Mouse (Mus musculus): Measurements from ENCODE around the gene Ppfia1. TPM values are rescaled to one million over a fixed set of nuclear protein-coding genes. Genes with fewer than 3 reads are reported as not detected.

Gene Ppfia1
- polyA plus RNA-seq, 1 experiment from 2014 or later, result 19.2 TPM

- Histone ChIP-seq H3K4me2 (ENCODE audit: low read depth, low read length) (no peak overlapping the region), H3K36me3 (ENCODE audit: control insufficient read depth, insufficient read depth, low read length) (no peaks in the 10 kb centered on the region), H3K9ac (ENCODE audit: low read length) (no peak overlapping the region), H3K27me3 (ENCODE audit: control insufficient read depth, insufficient read depth, low read length) (no peaks in the 10 kb centered on the region), H3K4me1 (ENCODE audit: control insufficient read depth, insufficient read depth, low read length) (peaks cover 12% of the 10 kb centered on the region), H3K4me3 (replicated peaks; ENCODE audit: low read length) (no peak overlapping the region), H3K27ac (ENCODE audit: low read length) (no peak overlapping the region), H3K9me3 (replicated peaks; ENCODE audit: control insufficient read depth, low read length) (no peaks in the 10 kb centered on the region)
- WGBS, result 90% methylated on average over 5 of the region's 5 CpGs
- no peak for ATAC-seq (ENCODE audit: insufficient read depth, low FRiP score)
Measured at GRCm38 (mm10) chr7:144577876-144578275, 24.3 kb upstream of the Ppfia1 start.

- no peaks in the 10 kb centered on the region for H3K27me3 ChIP-seq (ENCODE audit: control insufficient read depth, insufficient read depth, low read length)
- H3K36me3 ChIP-seq (ENCODE audit: control insufficient read depth, insufficient read depth, low read length), result no peaks in the 10 kb centered on the region
- no peak overlapping the region for H3K9ac ChIP-seq (ENCODE audit: low read length)
- no peaks in the 10 kb centered on the region for H3K9me3 ChIP-seq (replicated peaks; ENCODE audit: control insufficient read depth, low read length)
- 74% methylated on average over 5 of the region's 5 CpGs for WGBS
- no peak for ATAC-seq (ENCODE audit: insufficient read depth, low FRiP score)
- H3K4me1 ChIP-seq (ENCODE audit: control insufficient read depth, insufficient read depth, low read length), result peaks cover 8% of the 10 kb centered on the region
- no peak overlapping the region for H3K4me3 ChIP-seq (replicated peaks; ENCODE audit: low read length)
- H3K27ac ChIP-seq (ENCODE audit: low read length), result no peak overlapping the region
- H3K4me2 ChIP-seq (ENCODE audit: low read depth, low read length), result no peak overlapping the region
Measured at GRCm38 (mm10) chr7:144572234-144572633, 18.7 kb upstream of the Ppfia1 start.

- no peak overlapping the region for H3K9ac ChIP-seq (ENCODE audit: low read length)
- H3K4me2 ChIP-seq (ENCODE audit: low read depth, low read length), result no peak overlapping the region
- no peak overlapping the region for H3K4me3 ChIP-seq (replicated peaks; ENCODE audit: low read length)
- no peaks in the 10 kb centered on the region for H3K27me3 ChIP-seq (ENCODE audit: control insufficient read depth, insufficient read depth, low read length)
- no peaks in the 10 kb centered on the region for H3K9me3 ChIP-seq (replicated peaks; ENCODE audit: control insufficient read depth, low read length)
- H3K36me3 ChIP-seq (ENCODE audit: control insufficient read depth, insufficient read depth, low read length), result no peaks in the 10 kb centered on the region
- peaks cover 8% of the 10 kb centered on the region for H3K4me1 ChIP-seq (ENCODE audit: control insufficient read depth, insufficient read depth, low read length)
- H3K27ac ChIP-seq (ENCODE audit: low read length), result no peak overlapping the region
- ATAC-seq (ENCODE audit: insufficient read depth, low FRiP score), result no peak
Measured at GRCm38 (mm10) chr7:144571598-144571997, 18.1 kb upstream of the Ppfia1 start.

- H3K27ac ChIP-seq (ENCODE audit: low read length), result 0 out of 2 replicates have a peak overlapping the region, but pooled peaks have one; percentile 27
Measured at GRCm38 (mm10) chr7:144569428-144569827, 15.9 kb upstream of the Ppfia1 start.

GRCm38 (mm10) chr7:144568091-144568490, 14.6 kb upstream of the Ppfia1 start:
- Histone ChIP-seq H3K36me3 (ENCODE audit: control insufficient read depth, insufficient read depth, low read length) (no peaks in the 10 kb centered on the region), H3K9ac (ENCODE audit: low read length) (no peak overlapping the region)

More at GRCm38 (mm10) chr7:144569428-144569827, 15.9 kb upstream of the Ppfia1 start:
- no peaks in the 10 kb centered on the region for H3K27me3 ChIP-seq (ENCODE audit: control insufficient read depth, insufficient read depth, low read length)
- H3K4me3 ChIP-seq (replicated peaks; ENCODE audit: low read length), result no peak overlapping the region
- H3K9me3 ChIP-seq (replicated peaks; ENCODE audit: control insufficient read depth, low read length), result no peaks in the 10 kb centered on the region
- H3K9ac ChIP-seq (ENCODE audit: low read length), result peak overlapping the region; percentile 12; the same call in 1 of the 2 replicates
- WGBS, result 39% methylated on average over 7 of the region's 7 CpGs
- no peaks in the 10 kb centered on the region for H3K36me3 ChIP-seq (ENCODE audit: control insufficient read depth, insufficient read depth, low read length)
- 0 out of 2 replicates have a peak, but pooled peaks have one; percentile 51 for ATAC-seq (ENCODE audit: insufficient read depth, low FRiP score)
- peaks cover 8% of the 10 kb centered on the region for H3K4me1 ChIP-seq (ENCODE audit: control insufficient read depth, insufficient read depth, low read length)
- H3K4me2 ChIP-seq (ENCODE audit: low read depth, low read length), result no peak overlapping the region

GRCm38 (mm10) chr7:144566921-144567682, 13.6 kb upstream of the Ppfia1 start:
- ATAC-seq (ENCODE audit: insufficient read depth, low FRiP score), result no peak; the same call in 1 of the 2 replicates
- Histone ChIP-seq H3K27me3 (ENCODE audit: control insufficient read depth, insufficient read depth, low read length) (no peaks in the 10 kb centered on the region), H3K4me2 (ENCODE audit: low read depth, low read length) (no peak overlapping the region), H3K4me1 (ENCODE audit: control insufficient read depth, insufficient read depth, low read length) (peaks cover 8% of the 10 kb centered on the region), H3K4me3 (replicated peaks; ENCODE audit: low read length) (no peak overlapping the region), H3K9ac (ENCODE audit: low read length) (no peak overlapping the region), H3K27ac (ENCODE audit: low read length) (peak overlapping the region; percentile 34; the same call in 1 of the 2 replicates), H3K36me3 (ENCODE audit: control insufficient read depth, insufficient read depth, low read length) (no peaks in the 10 kb centered on the region), H3K9me3 (replicated peaks; ENCODE audit: control insufficient read depth, low read length) (no peaks in the 10 kb centered on the region)
- 65% methylated on average over 3 of the region's 3 CpGs for WGBS

More at GRCm38 (mm10) chr7:144568091-144568490, 14.6 kb upstream of the Ppfia1 start:
- Histone ChIP-seq H3K9me3 (replicated peaks; ENCODE audit: control insufficient read depth, low read length) (no peaks in the 10 kb centered on the region), H3K4me3 (replicated peaks; ENCODE audit: low read length) (no peak overlapping the region), H3K4me2 (ENCODE audit: low read depth, low read length) (no peak overlapping the region), H3K27ac (ENCODE audit: low read length) (no peak overlapping the region), H3K27me3 (ENCODE audit: control insufficient read depth, insufficient read depth, low read length) (no peaks in the 10 kb centered on the region), H3K4me1 (ENCODE audit: control insufficient read depth, insufficient read depth, low read length) (peaks cover 8% of the 10 kb centered on the region)
- ATAC-seq (ENCODE audit: insufficient read depth, low FRiP score), result no peak

- Histone ChIP-seq H3K9ac (ENCODE audit: low read length) (no peak overlapping the region), H3K4me1 (ENCODE audit: control insufficient read depth, insufficient read depth, low read length) (no peaks in the 10 kb centered on the region), H3K27me3 (ENCODE audit: control insufficient read depth, insufficient read depth, low read length) (no peaks in the 10 kb centered on the region), H3K27ac (ENCODE audit: low read length) (no peak overlapping the region; the same call in 1 of the 2 replicates), H3K4me3 (replicated peaks; ENCODE audit: low read length) (no peak overlapping the region), H3K36me3 (ENCODE audit: control insufficient read depth, insufficient read depth, low read length) (no peaks in the 10 kb centered on the region), H3K4me2 (ENCODE audit: low read depth, low read length) (no peak overlapping the region), H3K9me3 (replicated peaks; ENCODE audit: control insufficient read depth, low read length) (no peaks in the 10 kb centered on the region)
- WGBS, result 50% methylated on average over 9 of the region's 9 CpGs
- no peak for ATAC-seq (ENCODE audit: insufficient read depth, low FRiP score)
Measured at GRCm38 (mm10) chr7:144563456-144564155, 10.1 kb upstream of the Ppfia1 start.

GRCm38 (mm10) chr7:144562016-144562415, 8.5 kb upstream of the Ppfia1 start:
- no peak overlapping the region for H3K4me2 ChIP-seq (ENCODE audit: low read depth, low read length)
- H3K9ac ChIP-seq (ENCODE audit: low read length), result no peak overlapping the region
- WGBS, result 24% methylated on average over 3 of the region's 3 CpGs
- H3K9me3 ChIP-seq (replicated peaks; ENCODE audit: control insufficient read depth, low read length), result no peaks in the 10 kb centered on the region
- no peaks in the 10 kb centered on the region for H3K4me1 ChIP-seq (ENCODE audit: control insufficient read depth, insufficient read depth, low read length)
- ATAC-seq (ENCODE audit: insufficient read depth, low FRiP score), result no peak
- H3K27me3 ChIP-seq (ENCODE audit: control insufficient read depth, insufficient read depth, low read length), result no peaks in the 10 kb centered on the region
- H3K4me3 ChIP-seq (replicated peaks; ENCODE audit: low read length), result no peak overlapping the region
- no peak overlapping the region for H3K27ac ChIP-seq (ENCODE audit: low read length)
- H3K36me3 ChIP-seq (ENCODE audit: control insufficient read depth, insufficient read depth, low read length), result no peaks in the 10 kb centered on the region

- WGBS, result 87% methylated on average over 4 of the region's 4 CpGs
- no peak overlapping the region for H3K4me3 ChIP-seq (replicated peaks; ENCODE audit: low read length)
- no peak for ATAC-seq (ENCODE audit: insufficient read depth, low FRiP score)
- no peak overlapping the region for H3K27ac ChIP-seq (ENCODE audit: low read length)
- no peak overlapping the region for H3K9ac ChIP-seq (ENCODE audit: low read length)
- H3K9me3 ChIP-seq (replicated peaks; ENCODE audit: control insufficient read depth, low read length), result no peaks in the 10 kb centered on the region
- H3K36me3 ChIP-seq (ENCODE audit: control insufficient read depth, insufficient read depth, low read length), result no peaks in the 10 kb centered on the region
- H3K4me2 ChIP-seq (ENCODE audit: low read depth, low read length), result no peak overlapping the region
- no peaks in the 10 kb centered on the region for H3K4me1 ChIP-seq (ENCODE audit: control insufficient read depth, insufficient read depth, low read length)
- H3K27me3 ChIP-seq (ENCODE audit: control insufficient read depth, insufficient read depth, low read length), result no peaks in the 10 kb centered on the region
Measured at GRCm38 (mm10) chr7:144560594-144560993, 7.1 kb upstream of the Ppfia1 start.
